In the genomic region with DNA sequence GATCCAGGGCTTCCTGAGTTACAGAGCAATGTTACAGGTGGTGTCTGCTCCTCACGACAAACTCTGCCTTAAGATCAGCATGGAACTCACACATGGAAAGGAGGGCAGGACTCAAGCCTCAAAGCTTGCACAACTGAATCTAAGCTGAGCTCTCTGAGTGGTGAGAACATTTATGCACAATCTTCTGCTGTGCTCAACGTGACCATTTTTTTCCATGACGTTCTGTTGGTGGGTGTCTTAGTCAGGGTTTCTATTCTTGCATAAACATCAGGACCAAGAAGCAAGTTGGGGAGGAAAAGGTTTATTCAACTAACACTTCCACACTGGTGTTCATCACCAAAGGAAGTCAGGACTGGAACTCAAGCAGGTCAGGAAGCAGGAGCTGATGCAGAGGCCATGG, we compare ENCODE assay signal across 20 mouse cellular contexts. TPM values are rescaled to one million over a fixed set of nuclear protein-coding genes. Genes with fewer than 3 reads are reported as not detected.
DNase-seq lines count a peak whose midpoint lies in the region; ATAC-seq lines count a peak whose summit lies in the region.
"Had no signal": no experiment of that assay in that cellular context is flagged by ENCODE, and none has a peak within 500 bp of the region (broad histone marks: within the 10 kb centered on the region; RNA-seq: fewer than 3 reads in every experiment).

No protein-coding gene starts in this region.

- H3K4me2 ChIP-seq in intestine, embryonic 16.5 days (ENCODE audit: low read depth, low read length) = no peak overlapping the region
- H3K4me2 ChIP-seq: heart, embryonic 15.5 days; hindbrain, embryonic 13.5 days; liver, embryonic 12.5 days; midbrain, embryonic 11.5 days; neural tube, embryonic 12.5 days had no signal

- no peak overlapping the region for H3K9ac ChIP-seq in intestine, embryonic 16.5 days (ENCODE audit: low read depth, low read length)
- H3K9ac ChIP-seq: heart, embryonic 15.5 days; hindbrain, embryonic 13.5 days; liver, embryonic 12.5 days; neural tube, embryonic 12.5 days had no signal

- H3K4me3 ChIP-seq in intestine, embryonic 16.5 days (ENCODE audit: low read length) = no peak overlapping the region
- H3K4me3 ChIP-seq: heart, embryonic 15.5 days; hindbrain, embryonic 13.5 days; limb, embryonic 10.5 days; liver, embryonic 12.5 days; neural tube, embryonic 12.5 days had no signal

- DNase-seq in frontal cortex, postnatal 25 days (ENCODE audit: low spot score in 2 of 2) = no peak
- peak; percentile 6 to 10 for DNase-seq in left cerebral cortex, adult 18-20 months (ENCODE audit: low spot score in 2 of 2)
- no peak for DNase-seq in left cerebral cortex, adult 8-10 months (ENCODE audit: low spot score in 2 of 2)
- peak; percentile 53 for DNase-seq in CD4-positive, CD25-positive, alpha-beta regulatory T cell, adult 2 months (ENCODE audit: low read depth, low spot score)
- DNase-seq in spleen, postnatal 14 days (ENCODE audit: low spot score in 2 of 2) = no peak
- DNase-seq in spleen, adult 12 weeks (ENCODE audit: low spot score) = no peak
- DNase-seq: cerebellum, adult 9-11 months; embryo, embryonic 11 days; kidney, adult 8-10 months; thymus, adult 2 months had no signal

- H3K9me3 ChIP-seq in intestine, embryonic 16.5 days (ENCODE audit: control insufficient read depth, low read length) = no peaks in the 10 kb centered on the region
- H3K9me3 ChIP-seq: heart, embryonic 15.5 days; hindbrain, embryonic 13.5 days; limb, embryonic 10.5 days; liver, embryonic 12.5 days; neural tube, embryonic 12.5 days had no signal

- no peaks in the 10 kb centered on the region for H3K27me3 ChIP-seq in intestine, embryonic 16.5 days (replicated peaks; ENCODE audit: control insufficient read depth, insufficient read depth, low read length)
- H3K27me3 ChIP-seq: heart, embryonic 15.5 days; hindbrain, embryonic 13.5 days; liver, embryonic 12.5 days; neural tube, embryonic 12.5 days; Patski had no signal

- H3K36me3 ChIP-seq in intestine, embryonic 16.5 days (ENCODE audit: control insufficient read depth, insufficient read depth, low read length) = no peaks in the 10 kb centered on the region
- H3K36me3 ChIP-seq: heart, embryonic 15.5 days; hindbrain, embryonic 13.5 days; limb, embryonic 10.5 days; liver, embryonic 12.5 days; neural tube, embryonic 12.5 days had no signal

- peaks cover 6% of the 10 kb centered on the region for H3K4me1 ChIP-seq in intestine, embryonic 16.5 days (ENCODE audit: control insufficient read depth, insufficient read depth, low read length)
- H3K4me1 ChIP-seq: limb, embryonic 10.5 days; neural tube, embryonic 12.5 days had no signal

- 67% methylated on average over 3 of the region's 3 CpGs for WGBS in intestine, embryonic 16.5 days

- ATAC-seq in frontal cortex, adult (ENCODE audit: low TSS enrichment) = peak; percentile 67
- no peak for ATAC-seq in intestine, embryonic 16.5 days
- ATAC-seq: liver, embryonic 12.5 days; Patski had no signal

- peak overlapping the region; percentile 78 for H3K27ac ChIP-seq in intestine, embryonic 16.5 days (ENCODE audit: low read length)
- H3K27ac ChIP-seq: heart, embryonic 15.5 days; hindbrain, embryonic 13.5 days; limb, embryonic 10.5 days; liver, embryonic 12.5 days; macrophage; neural tube, embryonic 12.5 days had no signal

RNA-seq across cellular contexts. Expression of a gene that starts 57.7 kb away (rescaled TPM):
- total RNA-seq in left cerebral cortex, adult 18-20 months (2021) = 10 to 100 TPM; 77.4 to 92.7 TPM
- total RNA-seq in left cerebral cortex, adult 8-10 months (2022) = 10 to 100 TPM; 64.5 to 73.4 (median 67.2) TPM
- 5.5 and 5.6 TPM in 2 replicates for polyA plus RNA-seq in intestine, embryonic 16.5 days (2015; fragmentation: Nextera tagmentation; extraction: Ambion mirVana)

Comparison
In these comparisons a context has a peak if more than half of its experiments do, and no peak if none do; other contexts are left out.
1. DNase-seq: peak in left cerebral cortex, adult 18-20 months (2 of 2) and CD4-positive, CD25-positive, alpha-beta regulatory T cell, adult 2 months (single experiment); none in frontal cortex, postnatal 25 days (0 of 2), left cerebral cortex, adult 8-10 months (0 of 2), spleen, postnatal 14 days (0 of 2) and spleen, adult 12 weeks (single experiment).